Mouse (Mus musculus): ENCODE measurements around the gene Gm11037. TPM values are rescaled to one million over a fixed set of nuclear protein-coding genes. Genes with fewer than 3 reads are reported as not detected.

Gene Gm11037
- polyA plus RNA-seq, 1 experiment = not detected

- peak; percentile 97 for TF ChIP-seq POLR2A (IDR thresholded peaks at IDR 0.05; ENCODE audit: extremely low read depth, insufficient read depth, low read length)
- TF ChIP-seq CTCF (IDR thresholded peaks at IDR 0.05; ENCODE audit: extremely low read depth, insufficient read depth, low read length) = no peak
- peak within 1 kb of the TSS; percentile 63 for H3K27ac ChIP-seq (ENCODE audit: insufficient read depth, low read length)
- peak within 1 kb of the TSS; percentile 75 for H3K4me3 ChIP-seq (ENCODE audit: insufficient read depth, low read length)
- H3K4me1 ChIP-seq (ENCODE audit: control insufficient read depth, insufficient read depth, low read length) = peaks cover 4% of the 10 kb centered on the region
These were observed 26.8 kb downstream of the Gm11037 start, which contains the start of gene 1700037H04Rik for GRCm38 (mm10) chr2:131159938-131160581. Gene 1700037H04Rik, minus strand, starts transcription at chr2:131160081.

- peak overlapping the region; percentile 26; the same call in 1 of the 2 replicates for H3K27ac ChIP-seq (ENCODE audit: insufficient read depth, low read length)
- peaks cover 4% of the 10 kb centered on the region for H3K4me1 ChIP-seq (ENCODE audit: control insufficient read depth, insufficient read depth, low read length)
- peak overlapping the region; percentile 75 for H3K4me3 ChIP-seq (ENCODE audit: insufficient read depth, low read length)
- TF ChIP-seq CTCF (IDR thresholded peaks at IDR 0.05; ENCODE audit: extremely low read depth, insufficient read depth, low read length) = peak; percentile 30; the same call in 1 of the 2 replicates
- no peak for TF ChIP-seq POLR2A (IDR thresholded peaks at IDR 0.05; ENCODE audit: extremely low read depth, insufficient read depth, low read length)
These were observed 27.4 kb downstream of the Gm11037 start for GRCm38 (mm10) chr2:131160671-131161111.

- H3K4me1 ChIP-seq (ENCODE audit: control insufficient read depth, insufficient read depth, low read length) = peaks cover 2% of the 10 kb centered on the region
- no peak overlapping the region for H3K27ac ChIP-seq (ENCODE audit: insufficient read depth, low read length)
- TF ChIP-seq POLR2A (IDR thresholded peaks at IDR 0.05; ENCODE audit: extremely low read depth, insufficient read depth, low read length) (no peak), CTCF (IDR thresholded peaks at IDR 0.05; ENCODE audit: extremely low read depth, insufficient read depth, low read length) (no peak)
- H3K4me3 ChIP-seq (ENCODE audit: insufficient read depth, low read length) = no peak overlapping the region
These were observed 30.6 kb downstream of the Gm11037 start for GRCm38 (mm10) chr2:131163924-131164323.

- Histone ChIP-seq H3K4me1 (ENCODE audit: control insufficient read depth, insufficient read depth, low read length) (peaks cover 1% of the 10 kb centered on the region), H3K4me3 (ENCODE audit: insufficient read depth, low read length) (no peak overlapping the region), H3K27ac (ENCODE audit: insufficient read depth, low read length) (no peak overlapping the region)
- TF ChIP-seq POLR2A (IDR thresholded peaks at IDR 0.05; ENCODE audit: extremely low read depth, insufficient read depth, low read length) (no peak), CTCF (IDR thresholded peaks at IDR 0.05; ENCODE audit: extremely low read depth, insufficient read depth, low read length) (no peak)
These were observed 32.9 kb downstream of the Gm11037 start for GRCm38 (mm10) chr2:131166172-131166571.

DNA sequence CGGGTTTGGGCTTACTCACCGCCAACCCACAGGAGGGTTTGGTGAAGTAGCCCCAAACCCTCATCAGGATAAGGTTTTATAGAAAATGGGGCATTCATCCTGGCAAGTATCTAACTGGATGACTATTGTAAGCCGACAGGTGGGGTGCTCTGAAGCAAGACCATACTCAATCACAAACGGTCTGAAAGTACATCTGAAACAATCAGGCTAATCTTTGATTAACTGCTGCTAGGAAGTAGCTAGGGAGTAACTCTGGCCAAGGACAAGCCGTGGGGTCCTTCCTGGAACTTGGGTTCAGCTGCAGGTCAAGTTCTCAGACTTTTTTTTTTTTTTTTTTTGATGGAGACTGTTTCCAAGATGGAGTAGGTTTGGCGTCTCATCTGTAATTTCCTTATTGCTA lies 34.7 kb downstream of the Gm11037 start:
- peaks cover 1% of the 10 kb centered on the region for H3K4me1 ChIP-seq (ENCODE audit: control insufficient read depth, insufficient read depth, low read length)
- TF ChIP-seq POLR2A (IDR thresholded peaks at IDR 0.05; ENCODE audit: extremely low read depth, insufficient read depth, low read length) = no peak
- no peak for TF ChIP-seq CTCF (IDR thresholded peaks at IDR 0.05; ENCODE audit: extremely low read depth, insufficient read depth, low read length)
- no peak overlapping the region for H3K4me3 ChIP-seq (ENCODE audit: insufficient read depth, low read length)
- H3K27ac ChIP-seq (ENCODE audit: insufficient read depth, low read length) = no peak overlapping the region

GRCm38 (mm10) chr2:131168914-131169313 lies 35.6 kb downstream of the Gm11037 start:
- H3K4me3 ChIP-seq (ENCODE audit: insufficient read depth, low read length) = no peak overlapping the region
- H3K27ac ChIP-seq (ENCODE audit: insufficient read depth, low read length) = no peak overlapping the region
- no peak for TF ChIP-seq POLR2A (IDR thresholded peaks at IDR 0.05; ENCODE audit: extremely low read depth, insufficient read depth, low read length)
- TF ChIP-seq CTCF (IDR thresholded peaks at IDR 0.05; ENCODE audit: extremely low read depth, insufficient read depth, low read length) = no peak
- peaks cover 1% of the 10 kb centered on the region for H3K4me1 ChIP-seq (ENCODE audit: control insufficient read depth, insufficient read depth, low read length)

DNA sequence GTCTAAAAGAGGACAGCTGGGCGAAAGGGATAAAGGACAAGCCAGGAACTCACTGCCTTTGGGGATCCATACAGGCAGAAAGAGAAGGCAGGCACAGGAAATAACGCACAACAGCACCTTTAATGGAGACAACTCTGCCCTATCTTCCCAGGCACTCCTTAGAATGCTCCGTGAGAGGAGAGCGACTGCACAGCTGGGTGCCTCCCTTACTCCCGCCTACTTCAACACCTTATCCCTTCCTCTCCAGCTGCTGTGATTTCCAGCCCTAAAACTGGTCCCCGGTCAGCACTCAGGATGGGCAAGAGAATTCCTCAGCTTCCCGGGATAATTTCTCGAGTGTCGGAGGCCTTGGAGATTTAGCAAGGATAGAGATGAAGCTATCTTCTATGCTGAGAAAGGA lies 37.6 kb downstream of the Gm11037 start:
- no peak overlapping the region for H3K4me3 ChIP-seq (ENCODE audit: insufficient read depth, low read length)
- peaks cover 3% of the 10 kb centered on the region for H3K4me1 ChIP-seq (ENCODE audit: control insufficient read depth, insufficient read depth, low read length)
- TF ChIP-seq CTCF (IDR thresholded peaks at IDR 0.05; ENCODE audit: extremely low read depth, insufficient read depth, low read length) (no peak), POLR2A (IDR thresholded peaks at IDR 0.05; ENCODE audit: extremely low read depth, insufficient read depth, low read length) (no peak)
- H3K27ac ChIP-seq (ENCODE audit: insufficient read depth, low read length) = no peak overlapping the region

DNA sequence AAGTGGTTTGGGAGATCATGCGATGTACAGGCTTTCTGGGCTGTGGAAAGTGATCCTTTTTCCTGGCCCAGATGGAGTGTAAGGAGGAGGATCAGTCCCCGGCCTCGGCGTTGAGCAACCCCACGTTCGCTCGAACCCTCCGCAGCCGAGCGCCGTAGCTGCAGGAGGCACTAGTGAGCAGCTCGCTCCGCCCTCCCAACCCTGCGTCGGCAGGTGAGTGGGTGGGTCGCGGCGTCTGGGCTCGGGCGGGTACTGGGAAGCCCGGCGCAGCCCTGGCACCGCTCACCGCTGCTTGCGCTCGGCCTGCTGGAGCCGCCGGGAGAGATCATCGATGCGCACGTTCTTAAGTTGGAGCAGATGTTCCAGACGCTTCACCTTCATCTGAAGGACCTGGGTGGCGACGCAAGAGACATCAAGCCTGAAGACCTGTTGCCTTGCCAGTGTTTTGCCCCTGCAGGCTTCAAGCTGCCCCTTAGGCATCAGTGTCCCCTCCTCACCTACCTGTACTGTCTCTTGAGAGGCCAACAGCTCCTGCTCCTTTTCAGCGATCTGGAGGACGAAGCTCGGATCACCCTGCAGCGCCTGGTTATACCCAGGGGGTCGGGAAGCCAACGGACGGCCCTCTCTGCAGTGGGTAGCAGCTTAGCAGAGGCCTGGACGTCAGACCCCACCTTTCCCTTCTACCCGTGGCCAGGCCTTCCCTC lies 38.3 kb downstream of the Gm11037 start:
- TF ChIP-seq POLR2A (IDR thresholded peaks at IDR 0.05; ENCODE audit: extremely low read depth, insufficient read depth, low read length) = no peak
- no peak for TF ChIP-seq CTCF (IDR thresholded peaks at IDR 0.05; ENCODE audit: extremely low read depth, insufficient read depth, low read length)
- peaks cover 3% of the 10 kb centered on the region for H3K4me1 ChIP-seq (ENCODE audit: control insufficient read depth, insufficient read depth, low read length)
- H3K4me3 ChIP-seq (ENCODE audit: insufficient read depth, low read length) = no peak overlapping the region
- no peak overlapping the region for H3K27ac ChIP-seq (ENCODE audit: insufficient read depth, low read length)

DNA sequence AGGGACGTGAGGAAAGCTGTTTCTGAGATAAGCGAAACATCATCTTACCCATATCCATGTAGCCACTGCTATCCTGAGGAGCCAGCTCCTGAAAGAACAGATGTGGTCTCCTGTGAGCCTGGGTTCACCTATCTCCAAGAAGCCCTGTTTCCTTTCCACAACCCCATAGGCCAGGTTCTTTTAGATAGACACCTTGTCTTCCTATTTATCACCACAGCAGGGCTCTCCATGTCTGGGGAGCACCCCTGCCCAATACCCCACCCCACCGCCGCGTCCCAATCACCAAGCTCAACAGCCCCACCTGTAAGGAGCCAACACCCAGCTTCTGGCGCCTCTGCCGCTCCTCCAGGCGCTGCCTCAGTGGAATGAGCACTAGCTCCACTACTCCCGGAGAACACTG lies 39.0 kb downstream of the Gm11037 start:
- Histone ChIP-seq H3K4me1 (ENCODE audit: control insufficient read depth, insufficient read depth, low read length) (peaks cover 3% of the 10 kb centered on the region), H3K4me3 (ENCODE audit: insufficient read depth, low read length) (no peak overlapping the region), H3K27ac (ENCODE audit: insufficient read depth, low read length) (no peak overlapping the region)
- TF ChIP-seq CTCF (IDR thresholded peaks at IDR 0.05; ENCODE audit: extremely low read depth, insufficient read depth, low read length) (no peak), POLR2A (IDR thresholded peaks at IDR 0.05; ENCODE audit: extremely low read depth, insufficient read depth, low read length) (no peak)

DNA sequence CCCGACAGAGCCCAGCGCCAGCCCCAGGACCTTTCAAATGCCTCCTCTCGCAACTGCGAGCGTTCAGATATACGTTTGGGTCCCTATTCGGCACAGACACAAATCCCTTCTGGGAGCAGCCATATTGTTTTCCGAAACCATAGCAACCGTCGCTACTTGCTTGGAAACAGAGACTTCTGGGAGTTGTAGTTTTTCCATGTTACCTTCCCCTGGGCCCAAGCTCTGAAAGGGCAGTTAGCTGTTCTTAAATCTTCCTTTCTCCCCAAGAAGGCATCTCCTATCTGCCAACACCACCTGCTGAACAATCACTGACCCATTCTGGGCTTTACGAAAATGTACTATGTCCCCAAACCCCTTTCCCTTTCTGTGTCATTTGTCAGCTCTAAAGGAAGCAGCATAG lies 41.4 kb downstream of the Gm11037 start:
- Histone ChIP-seq H3K4me1 (ENCODE audit: control insufficient read depth, insufficient read depth, low read length) (peaks cover 6% of the 10 kb centered on the region), H3K27ac (ENCODE audit: insufficient read depth, low read length) (no peak overlapping the region)

More for the DNA sequence above, 41.4 kb downstream of the Gm11037 start:
- TF ChIP-seq POLR2A (IDR thresholded peaks at IDR 0.05; ENCODE audit: extremely low read depth, insufficient read depth, low read length) (peak; percentile 39), CTCF (IDR thresholded peaks at IDR 0.05; ENCODE audit: extremely low read depth, insufficient read depth, low read length) (no peak)
- H3K4me3 ChIP-seq (ENCODE audit: insufficient read depth, low read length) = peak overlapping the region; percentile 45
